Mouse (Mus musculus) limb, embryonic 14.5 days (tissue): ENCODE measurements around the gene Alk. TPM values are rescaled to one million over a fixed set of nuclear protein-coding genes. Genes with fewer than 3 reads are reported as not detected.

Source experiments
- ATAC-seq: fragments of 200-750 bp; cut with Nextera tagmentation; 2 replicates; pipeline ENCODE4 v1.8.0; 2017; ENCODE audit warnings: low read depth, moderate number of reproducible peaks, moderate TSS enrichment; ENCODE audit not compliant: low FRiP score
- DNase-seq: peaks from one replicate; pipeline ENCODE4 v3.0.0-alpha.2; 2015; ENCODE audit warnings: low spot score
- H3K27ac ChIP-seq: fragments of 300-500 bp; sonication (generic); replicated peaks from 2 replicates; pipeline ENCODE4 v1.5.1; 2014; ENCODE audit warnings: low read depth, mild to moderate bottlenecking, low read length, moderate library complexity, mixed read lengths
- H3K27me3 ChIP-seq: fragments of 300-500 bp; sonication (generic); 2 replicates; pipeline ENCODE4 v1.6.1; 2014; ENCODE audit warnings: low read length, mixed read lengths; ENCODE audit not compliant: control insufficient read depth, insufficient read depth
- H3K36me3 ChIP-seq: fragments of 300-500 bp; sonication (generic); 2 replicates; pipeline ENCODE4 v1.6.1; 2014; ENCODE audit warnings: mild to moderate bottlenecking, low read length, moderate library complexity, mixed read lengths; ENCODE audit not compliant: control insufficient read depth, insufficient read depth
- H3K4me1 ChIP-seq: fragments of 300-500 bp; sonication (generic); 2 replicates; pipeline ENCODE4 v1.6.1; 2014; ENCODE audit warnings: antibody characterized with exemption, low read length, mixed read lengths; ENCODE audit not compliant: control insufficient read depth, insufficient read depth
- H3K4me2 ChIP-seq: fragments of 300-500 bp; sonication (generic); replicated peaks from 2 replicates; pipeline ENCODE4 v1.6.1; 2014; ENCODE audit warnings: low read depth, mild to moderate bottlenecking, low read length, moderate library complexity; ENCODE audit not compliant: severe bottlenecking
- H3K4me3 ChIP-seq: fragments of 300-500 bp; sonication (generic); replicated peaks from 2 replicates; pipeline ENCODE4 v1.5.1; 2014; ENCODE audit warnings: low read length
- H3K9ac ChIP-seq: fragments of 300-500 bp; sonication (generic); 2 replicates; pipeline ENCODE4 v1.6.1; 2014; ENCODE audit warnings: mild to moderate bottlenecking, low read depth, low read length, moderate library complexity; ENCODE audit not compliant: severe bottlenecking
- H3K9me3 ChIP-seq: fragments of 300-500 bp; sonication (generic); 2 replicates; pipeline ENCODE4 v1.6.1; 2016; ENCODE audit warnings: low read length; ENCODE audit not compliant: control insufficient read depth
- POLR2A ChIP-seq: fragments of 200-500 bp; IDR thresholded peaks from 2 replicates; pipeline ENCODE4 v1.8.0; 2012; ENCODE audit warnings: inconsistent platforms, mild to moderate bottlenecking, moderate library complexity, borderline replicate concordance; ENCODE audit not compliant: insufficient read depth, insufficient read length; ENCODE audit errors: extremely low read depth
- WGBS: fragments of 180-500 bp; shearing (Covaris S2); extraction: QIAGEN DNeasy Blood & Tissue Kit; methylation state at CpG from one replicate; pipeline ENCODE4 v1.1.7; 2014; 5-methylcytosine and 5-hydroxymethylcytosine counted together
- polyA plus RNA-seq, 2 experiments: library from polyadenylated mRNA; depleted of rRNA in 1 of 2; stranded (reverse) in 1 of 2; unstranded in 1 of 2; fragments of >200 nt; fragmentation: Nextera tagmentation in 1 of 2; extraction: Ambion mirVana in 1 of 2; gene quantifications; 2 replicates each; pipeline versions ENCODE4 v1.2.1 to v1.2.3; 2012 to 2014

Gene Alk
- polyA plus RNA-seq, 2 experiments: 0.43 to 0.45 TPM

GRCm38 (mm10) chr17:71947452-71947851, 657.0 kb downstream of the Alk start:
- ATAC-seq (no peak), DNase-seq (no peak)
- 20% methylated on average over 9 of the region's 9 CpGs for WGBS
- Histone ChIP-seq H3K9me3 (no peaks in the 10 kb centered on the region), H3K36me3 (no peaks in the 10 kb centered on the region), H3K4me3 (no peak overlapping the region), H3K9ac (no peak overlapping the region), H3K27ac (no peak overlapping the region), H3K27me3 (no peaks in the 10 kb centered on the region), H3K4me1 (no peaks in the 10 kb centered on the region), H3K4me2 (no peak overlapping the region)
- no peak for TF ChIP-seq POLR2A

- WGBS: 78% methylated on average over 5 of the region's 5 CpGs
- ATAC-seq (no peak), DNase-seq (no peak)
These were observed 660.4 kb downstream of the Alk start for GRCm38 (mm10) chr17:71944020-71944419.

GRCm38 (mm10) chr17:71942052-71942451, 662.4 kb downstream of the Alk start:
- H3K36me3 ChIP-seq: no peaks in the 10 kb centered on the region
- no peak overlapping the region for H3K4me3 ChIP-seq
- ATAC-seq: no peak
- H3K9me3 ChIP-seq: no peaks in the 10 kb centered on the region
- TF ChIP-seq POLR2A: no peak
- H3K9ac ChIP-seq: no peak overlapping the region
- no peak overlapping the region for H3K4me2 ChIP-seq
- H3K4me1 ChIP-seq: no peaks in the 10 kb centered on the region
- no peak overlapping the region for H3K27ac ChIP-seq
- no peak for DNase-seq
- no peaks in the 10 kb centered on the region for H3K27me3 ChIP-seq

More at GRCm38 (mm10) chr17:71944020-71944419, 660.4 kb downstream of the Alk start:
- no peaks in the 10 kb centered on the region for H3K36me3 ChIP-seq
- no peak for TF ChIP-seq POLR2A
- no peak overlapping the region for H3K9ac ChIP-seq
- no peaks in the 10 kb centered on the region for H3K27me3 ChIP-seq
- H3K9me3 ChIP-seq: no peaks in the 10 kb centered on the region
- H3K27ac ChIP-seq: no peak overlapping the region
- H3K4me2 ChIP-seq: no peak overlapping the region
- no peak overlapping the region for H3K4me3 ChIP-seq
- no peaks in the 10 kb centered on the region for H3K4me1 ChIP-seq

GRCm38 (mm10) chr17:71941436-71941835, 663.0 kb downstream of the Alk start:
- Histone ChIP-seq H3K27me3 (no peaks in the 10 kb centered on the region), H3K9me3 (no peaks in the 10 kb centered on the region), H3K4me1 (no peaks in the 10 kb centered on the region), H3K4me3 (no peak overlapping the region), H3K27ac (no peak overlapping the region), H3K36me3 (no peaks in the 10 kb centered on the region), H3K9ac (no peak overlapping the region), H3K4me2 (no peak overlapping the region)
- no peak for DNase-seq
- no peak for TF ChIP-seq POLR2A
- 38% methylated on average over 6 of the region's 6 CpGs for WGBS
- ATAC-seq: no peak

GRCm38 (mm10) chr17:71936681-71937080, 667.7 kb downstream of the Alk start:
- no peaks in the 10 kb centered on the region for H3K4me1 ChIP-seq
- no peaks in the 10 kb centered on the region for H3K27me3 ChIP-seq
- no peak overlapping the region for H3K4me3 ChIP-seq
- no peak for TF ChIP-seq POLR2A
- H3K27ac ChIP-seq: no peak overlapping the region
- H3K9ac ChIP-seq: no peak overlapping the region
- ATAC-seq: no peak
- no peaks in the 10 kb centered on the region for H3K36me3 ChIP-seq
- no peak for DNase-seq
- no peak overlapping the region for H3K4me2 ChIP-seq
- H3K9me3 ChIP-seq: no peaks in the 10 kb centered on the region

GRCm38 (mm10) chr17:71935837-71936236, 668.6 kb downstream of the Alk start:
- no peak for ATAC-seq
- H3K9ac ChIP-seq: no peak overlapping the region
- no peaks in the 10 kb centered on the region for H3K36me3 ChIP-seq
- H3K4me3 ChIP-seq: no peak overlapping the region
- H3K4me2 ChIP-seq: no peak overlapping the region
- DNase-seq: no peak
- no peak overlapping the region for H3K27ac ChIP-seq
- H3K27me3 ChIP-seq: no peaks in the 10 kb centered on the region
- H3K4me1 ChIP-seq: no peaks in the 10 kb centered on the region
- 91% methylated on average over 10 of the region's 10 CpGs for WGBS
- TF ChIP-seq POLR2A: no peak
- H3K9me3 ChIP-seq: no peaks in the 10 kb centered on the region
